Mouse (Mus musculus): ENCODE data around the gene Trib3. TPM values are rescaled to one million over a fixed set of nuclear protein-coding genes. Genes with fewer than 3 reads are reported as not detected.

Trib3 gene
- polyA plus RNA-seq, 1 experiment from 2014 or later: 2.8 TPM

Other genes with a start within 250 kb of the Trib3 start
- gene Srxn1, start 238.5 kb downstream of the Trib3 start, polyA plus RNA-seq (2015; fragmentation: Nextera tagmentation; extraction: Ambion mirVana): 13.8 and 14.4 TPM in 2 replicates
- 3.0 and 5.7 TPM in 2 replicates for gene Tcf15, start 200.5 kb downstream of the Trib3 start, polyA plus RNA-seq (2015; fragmentation: Nextera tagmentation; extraction: Ambion mirVana)
- gene Csnk2a1, start 117.2 kb downstream of the Trib3 start, polyA plus RNA-seq (2015; fragmentation: Nextera tagmentation; extraction: Ambion mirVana): 74.1 and 78.3 TPM in 2 replicates
- gene Tbc1d20, start 50.2 kb downstream of the Trib3 start, polyA plus RNA-seq (2015; fragmentation: Nextera tagmentation; extraction: Ambion mirVana): 35.8 and 38.9 TPM in 2 replicates
- gene Rbck1, start 11.4 kb downstream of the Trib3 start, polyA plus RNA-seq (2015; fragmentation: Nextera tagmentation; extraction: Ambion mirVana): 72.6 and 75.2 TPM in 2 replicates
- gene Nrsn2, start 32.6 kb upstream of the Trib3 start, polyA plus RNA-seq (2015; fragmentation: Nextera tagmentation; extraction: Ambion mirVana): 1.8 and 2.3 TPM in 2 replicates
- 4.5 and 5.2 TPM in 2 replicates for gene Sox12, start 54.0 kb upstream of the Trib3 start, polyA plus RNA-seq (2015; fragmentation: Nextera tagmentation; extraction: Ambion mirVana)
- 17.1 and 19.9 TPM in 2 replicates for gene Zcchc3, start 71.0 kb upstream of the Trib3 start, polyA plus RNA-seq (2015; fragmentation: Nextera tagmentation; extraction: Ambion mirVana)
- gene 6820408C15Rik, start 71.6 kb upstream of the Trib3 start, polyA plus RNA-seq (2015; fragmentation: Nextera tagmentation; extraction: Ambion mirVana): 0.26 and 0.79 TPM in 2 replicates
- gene Defb23, start 120.6 kb upstream of the Trib3 start, polyA plus RNA-seq (2015; fragmentation: Nextera tagmentation; extraction: Ambion mirVana): not detected in 2 replicates
- gene Defb20, start 133.0 kb upstream of the Trib3 start, polyA plus RNA-seq (2015; fragmentation: Nextera tagmentation; extraction: Ambion mirVana): not detected in 2 replicates
- not detected in 2 replicates for gene Defb22, start 146.1 kb upstream of the Trib3 start, polyA plus RNA-seq (2015; fragmentation: Nextera tagmentation; extraction: Ambion mirVana)
- gene Defb26, start 167.7 kb upstream of the Trib3 start, polyA plus RNA-seq (2015; fragmentation: Nextera tagmentation; extraction: Ambion mirVana): not detected in 2 replicates
- gene Defb28, start 174.2 kb upstream of the Trib3 start, polyA plus RNA-seq (2015; fragmentation: Nextera tagmentation; extraction: Ambion mirVana): not detected in 2 replicates
- gene Defb29, start 196.1 kb upstream of the Trib3 start, polyA plus RNA-seq (2015; fragmentation: Nextera tagmentation; extraction: Ambion mirVana): not detected in 2 replicates
- not detected in 2 replicates for gene Gm17416, start 225.3 kb upstream of the Trib3 start, polyA plus RNA-seq (2015; fragmentation: Nextera tagmentation; extraction: Ambion mirVana)
- gene Defb21, start 228.7 kb upstream of the Trib3 start, polyA plus RNA-seq (2015; fragmentation: Nextera tagmentation; extraction: Ambion mirVana): not detected in 2 replicates
- gene Defb19, start 236.3 kb upstream of the Trib3 start, polyA plus RNA-seq (2015; fragmentation: Nextera tagmentation; extraction: Ambion mirVana): not detected in 2 replicates